ENCODE assay signal across 20 mouse cellular contexts in genomic region chr5:36698067-36698670, GRCm38 (mm10). TPM values are rescaled to one million over a fixed set of nuclear protein-coding genes. Genes with fewer than 3 reads are reported as not detected.
DNase-seq lines count a peak whose midpoint lies in the region; ATAC-seq lines count a peak whose summit lies in the region.
"Had no signal": no experiment of that assay in that cellular context is flagged by ENCODE, and none has a peak within 500 bp of the region (broad histone marks: within the 10 kb centered on the region; RNA-seq: fewer than 3 reads in every experiment).

No protein-coding gene starts in this region.

- H3K9me3 ChIP-seq in kidney, embryonic 16.5 days (ENCODE audit: low read length) = no peaks in the 10 kb centered on the region
- no peaks in the 10 kb centered on the region for H3K9me3 ChIP-seq in hindbrain, embryonic 16.5 days (ENCODE audit: control insufficient read depth, low read length)
- H3K9me3 ChIP-seq: embryonic facial prominence, embryonic 13.5 days; forebrain, embryonic 10.5 days; midbrain, embryonic 10.5 days; stomach, embryonic 15.5 days had no signal

- H3K36me3 ChIP-seq in kidney, embryonic 16.5 days (ENCODE audit: insufficient read depth, low read length) = no peaks in the 10 kb centered on the region
- no peaks in the 10 kb centered on the region for H3K36me3 ChIP-seq in hindbrain, embryonic 16.5 days (ENCODE audit: control insufficient read depth, insufficient read depth, low read length)
- H3K36me3 ChIP-seq: embryonic facial prominence, embryonic 13.5 days; stomach, embryonic 15.5 days had no signal

- no peaks in the 10 kb centered on the region for H3K27me3 ChIP-seq in kidney, embryonic 16.5 days (ENCODE audit: insufficient read depth, low read length)
- H3K27me3 ChIP-seq in hindbrain, embryonic 16.5 days (replicated peaks; ENCODE audit: control insufficient read depth, insufficient read depth, low read length) = no peaks in the 10 kb centered on the region
- H3K27me3 ChIP-seq: embryonic facial prominence, embryonic 13.5 days; stomach, embryonic 15.5 days had no signal

- H3K4me2 ChIP-seq in kidney, embryonic 16.5 days (replicated peaks; ENCODE audit: low read depth, low read length) = no peak overlapping the region
- H3K4me2 ChIP-seq in hindbrain, embryonic 16.5 days (ENCODE audit: low read length) = no peak overlapping the region
- H3K4me2 ChIP-seq: embryonic facial prominence, embryonic 13.5 days; stomach, embryonic 15.5 days had no signal

- peak; percentile 53 for DNase-seq in kidney, adult 18-20 months
- peak; percentile 73 for DNase-seq in 3T3-L1 (ENCODE audit: low read depth, low spot score)
- peak; percentile 33 for DNase-seq in Muller cell, postnatal 12 days (ENCODE audit: inconsistent ontology term)
- DNase-seq in kidney, postnatal 25 days = peak; percentile 50 to 58
- DNase-seq in lung, postnatal 14 days = no peak
- DNase-seq: adrenal gland, adult 2 months; cerebellum, adult 8-10 months; gastrocnemius, postnatal 36 days; heart, postnatal 14 days; retina, postnatal 1 day; spleen, adult 18-20 months; thymus, postnatal 14 days had no signal

- H3K4me1 ChIP-seq in kidney, embryonic 16.5 days (ENCODE audit: insufficient read depth, low read length) = peaks cover 18% of the 10 kb centered on the region
- peaks cover 14% of the 10 kb centered on the region for H3K4me1 ChIP-seq in hindbrain, embryonic 16.5 days (ENCODE audit: control insufficient read depth, insufficient read depth, low read depth, low read length)

- H3K4me3 ChIP-seq in kidney, embryonic 16.5 days (ENCODE audit: low read length) = no peak overlapping the region
- H3K4me3 ChIP-seq in hindbrain, embryonic 16.5 days (ENCODE audit: low read length) = no peak overlapping the region
- H3K4me3 ChIP-seq: embryonic facial prominence, embryonic 13.5 days; forebrain, embryonic 10.5 days; left cerebral cortex, adult 2 months; midbrain, embryonic 10.5 days; stomach, embryonic 15.5 days had no signal

- WGBS in kidney, embryonic 16.5 days = 62% methylated on average over 7 of the region's 7 CpGs
- WGBS in hindbrain, embryonic 16.5 days = 81% methylated on average over 7 of the region's 7 CpGs

- no peak for ATAC-seq in kidney, embryonic 16.5 days (ENCODE audit: low FRiP score, low TSS enrichment)
- no peak for ATAC-seq in hindbrain, embryonic 16.5 days
- ATAC-seq: hindbrain, postnatal 0 days had no signal

- H3K27ac ChIP-seq in kidney, embryonic 16.5 days (ENCODE audit: low read length) = no peak overlapping the region
- no peak overlapping the region for H3K27ac ChIP-seq in hindbrain, embryonic 16.5 days (ENCODE audit: low read depth, low read length)
- H3K27ac ChIP-seq: embryonic facial prominence, embryonic 13.5 days; forebrain, embryonic 10.5 days; hindbrain, postnatal 0 days; left cerebral cortex, adult 2 months; midbrain, embryonic 10.5 days; stomach, embryonic 15.5 days had no signal

- H3K9ac ChIP-seq in kidney, embryonic 16.5 days (replicated peaks; ENCODE audit: low read length) = no peak overlapping the region
- H3K9ac ChIP-seq in hindbrain, embryonic 16.5 days (ENCODE audit: low read depth, low read length) = no peak overlapping the region
- H3K9ac ChIP-seq: embryonic facial prominence, embryonic 13.5 days; stomach, embryonic 15.5 days had no signal

RNA-seq across cellular contexts. Expression of gene D5Ertd579e, which starts 2.3 kb away (rescaled TPM):
- polyA plus RNA-seq in kidney, embryonic 16.5 days (2015; fragmentation: Nextera tagmentation; extraction: Ambion mirVana) = 18.4 and 20.7 TPM in 2 replicates
- 25.9 and 32.6 TPM in 2 replicates for polyA plus RNA-seq in hindbrain, embryonic 16.5 days (2015; fragmentation: Nextera tagmentation; extraction: Ambion mirVana)

RNA-seq across cellular contexts. Expression of gene Bloc1s4, which starts 50.3 kb away (rescaled TPM):
- polyA plus RNA-seq in kidney, embryonic 16.5 days (2015; fragmentation: Nextera tagmentation; extraction: Ambion mirVana) = 24.9 and 25.4 TPM in 2 replicates
- 25.4 and 26.0 TPM in 2 replicates for polyA plus RNA-seq in hindbrain, embryonic 16.5 days (2015; fragmentation: Nextera tagmentation; extraction: Ambion mirVana)
